Mouse (Mus musculus) heart, postnatal 0 days (tissue): ENCODE measurements around the gene Zfp978.
"Not testable (repeated sequence)": the region's sequence is repeated elsewhere in the genome, so short reads cannot be mapped to it uniquely, and the experiment has no call there.

ENCODE experiments used
- CTCF ChIP-seq: IDR thresholded peaks from 2 replicates; pipeline ENCODE4 v1.5.1; 2016; ENCODE audit warnings: antibody characterized with exemption, control low read depth, low read depth
- EP300 ChIP-seq: IDR thresholded peaks from 2 replicates; pipeline ENCODE4 v1.6.1; 2016; ENCODE audit warnings: antibody characterized with exemption, low read depth

DNA sequence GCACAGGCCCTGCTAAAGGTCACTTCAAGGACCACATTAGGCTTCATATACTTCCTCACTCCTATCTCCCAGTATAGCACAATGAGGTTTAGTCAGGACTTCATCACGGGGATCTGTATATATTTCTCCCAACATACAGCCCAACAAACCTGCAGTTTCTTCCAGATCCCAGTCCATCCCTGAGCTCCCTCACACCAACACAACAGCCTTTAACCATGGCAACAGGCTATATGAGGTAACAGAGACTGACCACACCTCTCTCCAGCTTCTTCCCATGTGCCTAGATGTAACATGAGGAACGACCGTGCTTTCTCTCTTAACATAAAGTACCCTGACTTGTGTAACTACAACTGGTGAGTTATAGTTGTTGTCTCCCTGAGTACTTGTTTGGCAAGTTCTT is 38.4 kb downstream of the Zfp978 start:
- not testable (repeated sequence) for TF ChIP-seq CTCF, EP300
